Mouse (Mus musculus): ENCODE data around the gene Rasl10b.

DNA sequence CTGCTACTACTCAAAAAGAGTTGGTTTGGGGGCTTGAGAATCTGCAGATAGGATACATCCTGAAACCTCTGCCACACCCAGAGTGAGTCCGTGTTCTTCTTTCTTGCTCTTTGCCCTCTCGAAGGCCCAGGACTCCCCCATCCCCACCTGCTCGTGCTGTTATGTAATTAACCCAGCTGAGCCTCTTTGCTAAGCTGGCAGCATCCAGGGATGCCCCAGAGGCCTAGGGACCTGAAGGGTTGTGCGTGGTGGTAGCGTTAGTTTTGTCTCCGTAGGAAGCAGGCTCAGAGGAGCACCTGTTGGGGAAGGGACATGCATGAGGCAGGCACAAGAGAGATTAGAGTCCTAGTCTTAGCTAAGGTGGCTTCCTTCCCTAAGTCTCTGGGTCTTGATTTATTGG, 1.6 kb downstream of the Rasl10b start:
- TF ChIP-seq CTCF (conservative IDR thresholded peaks at IDR 0.05; ENCODE audit: low read length), result no peak
- no peak for TF ChIP-seq POU5F1 (IDR thresholded peaks at IDR 0.05; ENCODE audit: borderline replicate concordance, low read length)

Measured in E14TG2a.4 (cell line).